Mouse (Mus musculus) adipocyte (in vitro differentiated cells): ENCODE results near the gene Cebpg.

ENCODE experiments used
- DNase-seq: peaks from one replicate; pipeline ENCODE4 v3.0.0-alpha.2; 2016; ENCODE audit warnings: low spot score

The Cebpg gene

GRCm38 (mm10) chr7:35054286-35054685 is 2.1 kb downstream of the Cebpg start:
- DNase-seq, result peak; percentile 85

- peak; percentile 41 for DNase-seq
Measured at GRCm38 (mm10) chr7:35053161-35053560, 3.2 kb downstream of the Cebpg start.

GRCm38 (mm10) chr7:35050540-35050939 is 5.8 kb downstream of the Cebpg start:
- DNase-seq, result peak; percentile 24

GRCm38 (mm10) chr7:35046091-35046490 is 10.3 kb downstream of the Cebpg start:
- DNase-seq, result no peak

- DNase-seq, result peak; percentile 63
Measured at GRCm38 (mm10) chr7:35044719-35045118, 11.7 kb downstream of the Cebpg start.

- DNase-seq, result no peak
Measured at GRCm38 (mm10) chr7:35043266-35043817, 13.0 kb downstream of the Cebpg start.

GRCm38 (mm10) chr7:35042759-35043217 is 13.6 kb downstream of the Cebpg start:
- peak; percentile 95 for DNase-seq

- peak; percentile 61 for DNase-seq
Measured at GRCm38 (mm10) chr7:35042209-35042554, 14.2 kb downstream of the Cebpg start.

- DNase-seq, result peak; percentile 70
Measured at GRCm38 (mm10) chr7:35041286-35042208, 14.8 kb downstream of the Cebpg start.

GRCm38 (mm10) chr7:35040176-35040972 is 16.0 kb downstream of the Cebpg start:
- peak; percentile 44 for DNase-seq

GRCm38 (mm10) chr7:35037408-35037807 is 19.0 kb downstream of the Cebpg start:
- DNase-seq, result peak; percentile 69

- DNase-seq, result peak; percentile 57
Measured at GRCm38 (mm10) chr7:35036266-35036731, 20.1 kb downstream of the Cebpg start.

GRCm38 (mm10) chr7:35035565-35035964 is 20.8 kb downstream of the Cebpg start:
- no peak for DNase-seq

GRCm38 (mm10) chr7:35035141-35035553 is 21.2 kb downstream of the Cebpg start:
- DNase-seq, result no peak

- DNase-seq, result peak; percentile 16
Measured at GRCm38 (mm10) chr7:35030567-35030966, 25.8 kb downstream of the Cebpg start.

GRCm38 (mm10) chr7:35029648-35030047 is 26.7 kb downstream of the Cebpg start:
- DNase-seq, result peak; percentile 25

GRCm38 (mm10) chr7:35029228-35029627 is 27.1 kb downstream of the Cebpg start:
- DNase-seq, result no peak

- peak; percentile 2 for DNase-seq
Measured at GRCm38 (mm10) chr7:35028559-35028958, 27.8 kb downstream of the Cebpg start.

GRCm38 (mm10) chr7:35027801-35028420 is 28.5 kb downstream of the Cebpg start:
- DNase-seq, result peak; percentile 7

- DNase-seq, result no peak
Measured at GRCm38 (mm10) chr7:35026838-35027291, 29.5 kb downstream of the Cebpg start.

GRCm38 (mm10) chr7:35026276-35026630 is 30.1 kb downstream of the Cebpg start:
- no peak for DNase-seq
